Comparison of ENCODE assay signal across 8 mouse cellular contexts in genomic region chr4:133339148-133339749, GRCm38 (mm10). TPM values are rescaled to one million over a fixed set of nuclear protein-coding genes. Genes with fewer than 3 reads are reported as not detected.
DNase-seq lines count a peak whose midpoint lies in the region; ATAC-seq and TF ChIP-seq lines count a peak whose summit lies in the region.

No protein-coding gene starts in this region.

- no peaks in the 10 kb centered on the region for H3K79me2 ChIP-seq in C2C12 (ENCODE audit: control insufficient read depth, insufficient read depth)

- under 1% methylated on average over 55 of the region's 60 CpGs for WGBS in heart, embryonic 13.5 days
- under 1% methylated on average over 54 of the region's 60 CpGs for WGBS in liver, embryonic 12.5 days (ENCODE audit: insufficient replicate concordance)
- under 1% methylated on average over 59 of the region's 60 CpGs for WGBS in stomach, embryonic 15.5 days

- H3K9ac ChIP-seq in heart, embryonic 13.5 days, result peak overlapping the region; percentile 87
- peak overlapping the region; percentile 95 for H3K9ac ChIP-seq in liver, embryonic 12.5 days
- peak overlapping the region; percentile 74 for H3K9ac ChIP-seq in stomach, embryonic 15.5 days

- DNase-seq in brain, embryonic 14.5 days (ENCODE audit: low read depth), result peak; percentile 99
- DNase-seq in kidney, postnatal 10 days, result peak; percentile 98
- DNase-seq in natural killer cell, adult 2 months (ENCODE audit: low spot score in 2 of 2), result peak; percentile 95 to 96

- peak; percentile 94 for ATAC-seq in heart, embryonic 13.5 days (ENCODE audit: extremely low read depth, insufficient number of reproducible peaks, low FRiP score, low TSS enrichment)
- peak; percentile 97 for ATAC-seq in liver, embryonic 12.5 days
- peak; percentile 97 for ATAC-seq in stomach, embryonic 15.5 days (ENCODE audit: insufficient read depth, low FRiP score, low read depth)

- H3ac ChIP-seq in C2C12 (ENCODE audit: control insufficient read depth, insufficient read length, low read depth), result peak overlapping the region; percentile 28

- H3K9me3 ChIP-seq in erythroblast, embryonic 14.5 days (ENCODE audit: control insufficient read depth, low read length), result no peaks in the 10 kb centered on the region
- no peaks in the 10 kb centered on the region for H3K9me3 ChIP-seq in heart, embryonic 13.5 days
- no peaks in the 10 kb centered on the region for H3K9me3 ChIP-seq in liver, embryonic 12.5 days (replicated peaks)
- no peaks in the 10 kb centered on the region for H3K9me3 ChIP-seq in stomach, embryonic 15.5 days

- H3K4me1 ChIP-seq in erythroblast, embryonic 14.5 days (ENCODE audit: control insufficient read depth), result peaks cover 22% of the 10 kb centered on the region
- peaks cover 14% of the 10 kb centered on the region for H3K4me1 ChIP-seq in heart, embryonic 13.5 days
- peaks cover 25% of the 10 kb centered on the region for H3K4me1 ChIP-seq in liver, embryonic 12.5 days
- H3K4me1 ChIP-seq in stomach, embryonic 15.5 days, result peaks cover 11% of the 10 kb centered on the region; the same call in 1 of the 2 replicates

- peak overlapping the region; percentile 84 for H3K27ac ChIP-seq in heart, embryonic 13.5 days (replicated peaks)
- H3K27ac ChIP-seq in liver, embryonic 12.5 days, result peak overlapping the region; percentile 87
- peak overlapping the region; percentile 74 for H3K27ac ChIP-seq in stomach, embryonic 15.5 days

- no peaks in the 10 kb centered on the region for H3K27me3 ChIP-seq in C2C12 (ENCODE audit: control insufficient read depth, insufficient read depth, insufficient read length)
- peaks cover 24% of the 10 kb centered on the region for H3K27me3 ChIP-seq in erythroblast, embryonic 14.5 days (ENCODE audit: control insufficient read depth)
- H3K27me3 ChIP-seq in heart, embryonic 13.5 days (replicated peaks), result peaks cover 11% of the 10 kb centered on the region; the same call in 1 of the 2 replicates
- H3K27me3 ChIP-seq in liver, embryonic 12.5 days (replicated peaks), result peaks cover 29% of the 10 kb centered on the region
- H3K27me3 ChIP-seq in stomach, embryonic 15.5 days (replicated peaks), result no peaks in the 10 kb centered on the region

- peak; percentile 63; the same call in 1 of the 2 replicates for TF ChIP-seq POLR2A in brain, embryonic 14.5 days (IDR thresholded peaks at IDR 0.05; ENCODE audit: borderline replicate concordance, extremely low read depth, insufficient read depth, insufficient read length, poor library complexity, severe bottlenecking)

- TF ChIP-seq CTCF in C2C12 (IDR thresholded peaks at IDR 0.05; ENCODE audit: control insufficient read depth, insufficient read depth, insufficient read length), result no peak
- no peak for TF ChIP-seq CTCF in brain, embryonic 14.5 days (IDR thresholded peaks at IDR 0.05; ENCODE audit: borderline replicate concordance, extremely low read depth, insufficient read depth, insufficient read length)

- H3K36me3 ChIP-seq in C2C12 (ENCODE audit: control insufficient read depth, insufficient read depth), result no peaks in the 10 kb centered on the region
- H3K36me3 ChIP-seq in erythroblast, embryonic 14.5 days (ENCODE audit: control insufficient read depth), result no peaks in the 10 kb centered on the region
- peaks cover 4% of the 10 kb centered on the region; the same call in 1 of the 2 replicates for H3K36me3 ChIP-seq in heart, embryonic 13.5 days
- no peaks in the 10 kb centered on the region for H3K36me3 ChIP-seq in liver, embryonic 12.5 days
- no peaks in the 10 kb centered on the region for H3K36me3 ChIP-seq in stomach, embryonic 15.5 days

- no peaks in the 10 kb centered on the region for H3K79me3 ChIP-seq in C2C12 (ENCODE audit: low read depth)

- H3K4me2 ChIP-seq in heart, embryonic 13.5 days, result peak overlapping the region; percentile 87
- peak overlapping the region; percentile 98 for H3K4me2 ChIP-seq in liver, embryonic 12.5 days
- H3K4me2 ChIP-seq in stomach, embryonic 15.5 days, result peak overlapping the region; percentile 86

- peak overlapping the region; percentile 56 for H3K4me3 ChIP-seq in C2C12 (ENCODE audit: insufficient read depth, poor library complexity, severe bottlenecking)
- H3K4me3 ChIP-seq in erythroblast, embryonic 14.5 days (replicated peaks), result peak overlapping the region; percentile 92
- peak overlapping the region; percentile 70 for H3K4me3 ChIP-seq in heart, embryonic 13.5 days
- peak overlapping the region; percentile 93 for H3K4me3 ChIP-seq in liver, embryonic 12.5 days
- peak overlapping the region; percentile 98 for H3K4me3 ChIP-seq in stomach, embryonic 15.5 days (replicated peaks)

TF ChIP-seq in C2C12, 6 proteins besides CTCF, POLR2A, EP300 and RAD21:
- TF ChIP-seq FOSL1 (IDR thresholded peaks at IDR 0.05; ENCODE audit: insufficient read depth, low read length, poor library complexity, severe bottlenecking) (no peak), MYOD1 (IDR thresholded peaks at IDR 0.05; ENCODE audit: control insufficient read depth, insufficient read length, low read depth) (no peak), USF1 (IDR thresholded peaks at IDR 0.05; ENCODE audit: low read depth) (no peak), MYOG (IDR thresholded peaks at IDR 0.05; ENCODE audit: control insufficient read depth, extremely low read depth, insufficient read length) (no peak), CEBPB (IDR thresholded peaks at IDR 0.05; ENCODE audit: low read depth) (no peak), MAX (IDR thresholded peaks at IDR 0.05) (no peak)

RNA-seq across cellular contexts. Expression of gene Wdtc1, which starts 14.0 kb away (rescaled TPM):
- polyA plus RNA-seq in C2C12 (2012; fragmentation: generic; extraction: Trizol), result 19.6 TPM
- 38.6 and 49.6 TPM in 2 replicates for polyA plus RNA-seq in brain, embryonic 14.5 days (2012; rRNA removed)
- polyA plus RNA-seq in erythroblast, embryonic 14.5 days (2012), result 23.1 and 24.0 TPM in 2 replicates
- 11.3 and 11.9 TPM in 2 replicates for polyA plus RNA-seq in heart, embryonic 13.5 days (2015; fragmentation: Nextera tagmentation; extraction: Ambion mirVana)
- polyA plus RNA-seq in liver, embryonic 12.5 days (2016; fragmentation: Nextera tagmentation; extraction: Ambion mirVana), result 10.0 and 11.2 TPM in 2 replicates
- 18.6 and 24.2 TPM in 2 replicates for polyA plus RNA-seq in stomach, embryonic 15.5 days (2015; fragmentation: Nextera tagmentation; extraction: Ambion mirVana)

RNA-seq across cellular contexts. Expression of gene Slc9a1, which starts 30.3 kb away (rescaled TPM):
- 19.4 TPM for polyA plus RNA-seq in C2C12 (2012; fragmentation: generic; extraction: Trizol)
- 23.4 and 33.1 TPM in 2 replicates for polyA plus RNA-seq in brain, embryonic 14.5 days (2012; rRNA removed)
- polyA plus RNA-seq in erythroblast, embryonic 14.5 days (2012), result 3.7 and 3.8 TPM in 2 replicates
- polyA plus RNA-seq in heart, embryonic 13.5 days (2015; fragmentation: Nextera tagmentation; extraction: Ambion mirVana), result 6.1 and 6.3 TPM in 2 replicates
- polyA plus RNA-seq in liver, embryonic 12.5 days (2016; fragmentation: Nextera tagmentation; extraction: Ambion mirVana), result 4.2 and 4.9 TPM in 2 replicates
- polyA plus RNA-seq in stomach, embryonic 15.5 days (2015; fragmentation: Nextera tagmentation; extraction: Ambion mirVana), result 8.8 and 9.3 TPM in 2 replicates

Comparison
In these comparisons a context has a peak if more than half of its experiments do, and no peak if none do; other contexts are left out.
1. Peak in every context shown above with its lines: DNase-seq, ATAC-seq, H3K4me3 ChIP-seq and H3K27ac ChIP-seq.